Mouse (Mus musculus) G1E (cell line): ENCODE measurements around the gene Col4a2. TPM values are rescaled to one million over a fixed set of nuclear protein-coding genes. Genes with fewer than 3 reads are reported as not detected.

Experiments
- ATAC-seq: 2 replicates; pipeline ENCODE4 v1.8.0; 2016; ENCODE audit warnings: mild to moderate bottlenecking; ENCODE audit not compliant: insufficient number of reproducible peaks, poor library complexity, low FRiP score, severe bottlenecking; ENCODE audit errors: extremely low read depth
- DNase-seq: peaks from one replicate; pipeline ENCODE4 v3.0.0; 2012; ENCODE audit warnings: low spot score
- H3K27me3 ChIP-seq: 2 replicates; pipeline ENCODE4 v1.6.1; 2012; ENCODE audit warnings: mild to moderate bottlenecking, low read length, inconsistent platforms; ENCODE audit not compliant: insufficient read depth
- H3K36me3 ChIP-seq: replicated peaks from 2 replicates; pipeline ENCODE3; 2012; ENCODE audit warnings: mild to moderate bottlenecking, inconsistent platforms
- H3K4me1 ChIP-seq: 2 replicates; pipeline ENCODE4 v1.6.1; 2012; ENCODE audit warnings: low read depth, low read length, inconsistent platforms, mixed read lengths; ENCODE audit not compliant: insufficient read depth
- H3K4me3 ChIP-seq: 2 replicates; pipeline ENCODE4 v1.5.1; 2012; ENCODE audit warnings: low read depth, mild to moderate bottlenecking, inconsistent platforms, low read length, moderate library complexity, mixed read lengths
- H3K9me3 ChIP-seq: replicated peaks from 2 replicates; pipeline ENCODE4 v1.6.1; 2012; ENCODE audit warnings: inconsistent platforms
- CTCF ChIP-seq: IDR thresholded peaks from 2 replicates; pipeline ENCODE4 v1.5.1; 2012; ENCODE audit warnings: low read depth, low read length, inconsistent platforms, mixed read lengths
- GATA1 ChIP-seq: IDR thresholded peaks from 2 replicates; pipeline ENCODE4 v1.6.1; 2012; ENCODE audit warnings: borderline replicate concordance, low read length, inconsistent platforms, mixed read lengths
- GATA2 ChIP-seq: IDR thresholded peaks from 2 replicates; pipeline ENCODE4 v1.6.1; 2012; ENCODE audit warnings: low read depth, low read length, inconsistent platforms, borderline replicate concordance
- POLR2AphosphoS5 ChIP-seq: IDR thresholded peaks from 2 replicates; pipeline ENCODE4 v1.6.1; 2012; ENCODE audit warnings: low read depth, low read length, inconsistent platforms; ENCODE audit not compliant: insufficient replicate concordance
- TAL1 ChIP-seq: conservative IDR thresholded peaks from 2 replicates; pipeline ENCODE4 v1.6.1; 2012; ENCODE audit warnings: low read depth, low read length, inconsistent platforms, mixed read lengths
- polyA plus RNA-seq: library from polyadenylated mRNA; stranded (reverse); fragments of >175 nt; gene quantifications from 2 replicates; pipeline ENCODE4 v1.2.3, GENCODE M21; 2012
- total RNA-seq, 2 experiments: library from RNA; stranded (forward) in 1 of 2; stranded (reverse) in 1 of 2; fragments of 200-1000 nt in 1 of 2; fragments of >200 nt in 1 of 2; fragmentation: Nextera tagmentation in 1 of 2; gene quantifications; 2 replicates each; pipeline ENCODE4 v1.2.3; 2014 to 2017

The Col4a2 gene
- total and polyA plus RNA-seq, 3 experiments = 0.05 TPM; not detected in 2

DNA sequence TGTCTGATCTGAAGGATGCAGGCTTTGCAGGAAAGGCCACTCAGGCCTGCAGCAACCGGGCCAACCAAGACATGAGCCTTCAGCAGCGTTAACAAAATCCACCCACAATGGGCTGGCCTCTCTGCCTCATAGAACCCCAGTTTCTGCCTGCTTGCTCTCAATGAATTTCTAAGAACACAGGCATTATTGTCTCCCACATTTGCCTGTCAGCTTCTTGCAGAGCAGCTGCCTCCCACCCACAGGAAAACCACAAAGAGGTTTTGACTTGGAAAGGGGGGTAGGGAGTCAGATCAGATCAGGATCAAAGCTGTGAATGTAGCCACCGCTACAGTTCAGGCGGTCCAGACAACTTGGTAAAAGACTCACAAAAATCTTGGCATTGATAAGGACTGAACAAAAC, 140.4 kb downstream of the Col4a2 start:
- no peaks in the 10 kb centered on the region for H3K36me3 ChIP-seq
- ATAC-seq = no peak
- no peak overlapping the region for H3K4me3 ChIP-seq
- no peaks in the 10 kb centered on the region for H3K9me3 ChIP-seq
- no peaks in the 10 kb centered on the region for H3K4me1 ChIP-seq
- peaks cover 21% of the 10 kb centered on the region for H3K27me3 ChIP-seq
- no peak for DNase-seq
- no peak for TF ChIP-seq GATA1
- TF ChIP-seq CTCF = no peak
- no peak for TF ChIP-seq GATA2
- no peak for TF ChIP-seq TAL1
- TF ChIP-seq POLR2AphosphoS5 = no peak

- no peak for DNase-seq
- Histone ChIP-seq H3K27me3 (peaks cover 21% of the 10 kb centered on the region), H3K4me1 (peaks cover 3% of the 10 kb centered on the region; the same call in 1 of the 2 replicates), H3K4me3 (no peak overlapping the region), H3K36me3 (no peaks in the 10 kb centered on the region), H3K9me3 (no peaks in the 10 kb centered on the region)
- no peak for ATAC-seq
- TF ChIP-seq TAL1 = no peak
- no peak for TF ChIP-seq POLR2AphosphoS5
- no peak for TF ChIP-seq GATA2
- no peak for TF ChIP-seq GATA1
- no peak for TF ChIP-seq CTCF
These were observed 141.6 kb downstream of the Col4a2 start for GRCm38 (mm10) chr8:11454228-11454627.

GRCm38 (mm10) chr8:11457278-11457677, 144.7 kb downstream of the Col4a2 start:
- peaks cover 18% of the 10 kb centered on the region; the same call in 1 of the 2 replicates for H3K27me3 ChIP-seq
- H3K9me3 ChIP-seq = no peaks in the 10 kb centered on the region
- DNase-seq = no peak
- peaks cover 3% of the 10 kb centered on the region; the same call in 1 of the 2 replicates for H3K4me1 ChIP-seq
- TF ChIP-seq GATA1 (no peak), CTCF (no peak), POLR2AphosphoS5 (no peak), GATA2 (no peak), TAL1 (no peak)
- no peak overlapping the region for H3K4me3 ChIP-seq
- H3K36me3 ChIP-seq = no peaks in the 10 kb centered on the region
- no peak for ATAC-seq

- H3K9me3 ChIP-seq = no peaks in the 10 kb centered on the region
- peaks cover 3% of the 10 kb centered on the region; the same call in 1 of the 2 replicates for H3K4me1 ChIP-seq
- peaks cover 18% of the 10 kb centered on the region; the same call in 1 of the 2 replicates for H3K27me3 ChIP-seq
- no peak overlapping the region for H3K4me3 ChIP-seq
- H3K36me3 ChIP-seq = no peaks in the 10 kb centered on the region
- TF ChIP-seq CTCF (no peak), POLR2AphosphoS5 (no peak), GATA2 (no peak), GATA1 (no peak), TAL1 (no peak)
- ATAC-seq (no peak), DNase-seq (no peak)
These were observed 145.6 kb downstream of the Col4a2 start for GRCm38 (mm10) chr8:11457981-11458836.

DNA sequence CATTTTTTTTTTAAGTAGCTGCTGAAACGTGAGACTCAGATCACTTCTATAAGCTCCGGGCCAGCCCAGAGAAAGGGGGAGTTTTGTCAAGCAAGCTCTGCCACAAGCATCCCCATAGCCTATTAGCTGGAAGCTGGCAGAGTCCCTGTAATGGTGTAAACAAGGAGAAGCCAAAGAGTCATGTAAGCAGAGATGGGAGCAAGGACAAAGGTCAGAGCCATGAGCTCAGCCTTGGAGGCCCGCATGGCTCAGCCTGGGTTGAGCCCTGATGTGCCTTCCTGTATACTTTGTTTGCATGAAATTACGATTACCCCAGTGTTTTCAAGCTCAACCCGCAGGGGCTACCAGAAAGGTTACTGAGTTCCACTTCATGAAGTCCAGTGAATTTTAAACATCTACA, 146.4 kb downstream of the Col4a2 start:
- DNase-seq (no peak), ATAC-seq (no peak)
- TF ChIP-seq CTCF (no peak), POLR2AphosphoS5 (no peak), GATA2 (no peak), GATA1 (no peak), TAL1 (no peak)

GRCm38 (mm10) chr8:11460934-11461333, 148.3 kb downstream of the Col4a2 start:
- DNase-seq (no peak), ATAC-seq (no peak)
- peaks cover 3% of the 10 kb centered on the region; the same call in 1 of the 2 replicates for H3K4me1 ChIP-seq
- peaks cover 15% of the 10 kb centered on the region for H3K27me3 ChIP-seq
- no peak overlapping the region for H3K4me3 ChIP-seq
- TF ChIP-seq GATA1 (no peak), TAL1 (no peak), GATA2 (no peak), POLR2AphosphoS5 (no peak), CTCF (no peak)
- H3K36me3 ChIP-seq = no peaks in the 10 kb centered on the region
- no peaks in the 10 kb centered on the region for H3K9me3 ChIP-seq

More for the DNA sequence above, 146.4 kb downstream of the Col4a2 start:
- peaks cover 3% of the 10 kb centered on the region; the same call in 1 of the 2 replicates for H3K4me1 ChIP-seq
- no peaks in the 10 kb centered on the region for H3K9me3 ChIP-seq
- H3K27me3 ChIP-seq = peaks cover 14% of the 10 kb centered on the region; the same call in 1 of the 2 replicates
- no peaks in the 10 kb centered on the region for H3K36me3 ChIP-seq
- no peak overlapping the region for H3K4me3 ChIP-seq
